Mouse (Mus musculus) lung, postnatal 36 days (tissue): ENCODE results near the gene Epp13.
"Not testable (repeated sequence)": the region's sequence is repeated elsewhere in the genome, so short reads cannot be mapped to it uniquely, and the experiment has no call there.

Source experiments
- DNase-seq: peaks from one replicate; pipeline ENCODE4 v3.0.0; 2022; ENCODE audit warnings: mixed read lengths

Epp13 gene

DNA sequence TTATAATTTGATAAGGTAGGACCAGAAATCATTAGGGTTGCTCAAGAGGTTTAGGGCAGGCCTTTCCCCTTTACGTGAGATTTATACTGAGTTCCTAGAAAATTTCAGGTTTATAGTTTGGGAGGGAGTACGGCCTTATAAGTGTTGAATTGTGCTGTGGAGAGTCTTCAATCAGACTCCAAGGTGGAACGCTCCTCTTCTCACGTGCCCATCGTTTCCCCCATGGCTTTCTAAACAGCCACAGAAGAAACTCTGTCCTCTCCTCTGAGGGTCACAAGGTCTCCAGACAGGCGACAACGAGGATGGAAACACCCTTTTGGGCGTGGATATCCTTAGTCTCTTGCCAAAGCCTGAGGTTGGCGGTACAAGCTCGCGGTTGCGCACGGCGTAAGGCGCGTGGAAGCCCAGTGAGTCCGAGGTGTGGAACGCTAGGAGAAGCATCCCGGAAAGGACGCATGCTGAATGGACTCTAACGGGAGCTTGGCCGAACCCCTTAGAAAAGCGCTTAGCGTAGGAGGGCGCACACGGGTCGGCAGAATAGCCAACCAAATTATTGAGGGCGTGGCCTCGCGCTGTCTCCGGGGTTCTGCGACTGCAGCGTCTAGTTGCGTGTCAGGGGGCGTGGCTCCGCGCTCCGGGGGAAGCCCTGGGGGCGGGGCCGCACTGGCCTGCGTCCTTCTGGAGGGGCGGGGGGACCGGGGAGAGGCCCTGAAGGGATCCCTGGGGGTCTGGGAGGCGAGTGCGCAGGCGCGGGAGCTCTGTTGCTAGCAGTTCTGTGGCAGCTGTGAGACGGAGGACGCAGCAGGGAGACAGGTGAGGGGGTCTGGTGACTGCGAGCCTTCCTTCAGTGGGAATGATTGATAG lies 33.6 kb downstream of the Epp13 start, which contains the start of gene Zfp667:
Gene Zfp667 (plus strand): TSS at position 738 of the 864 bp plus-strand sequence.
- DNase-seq = peak; percentile 99

DNA sequence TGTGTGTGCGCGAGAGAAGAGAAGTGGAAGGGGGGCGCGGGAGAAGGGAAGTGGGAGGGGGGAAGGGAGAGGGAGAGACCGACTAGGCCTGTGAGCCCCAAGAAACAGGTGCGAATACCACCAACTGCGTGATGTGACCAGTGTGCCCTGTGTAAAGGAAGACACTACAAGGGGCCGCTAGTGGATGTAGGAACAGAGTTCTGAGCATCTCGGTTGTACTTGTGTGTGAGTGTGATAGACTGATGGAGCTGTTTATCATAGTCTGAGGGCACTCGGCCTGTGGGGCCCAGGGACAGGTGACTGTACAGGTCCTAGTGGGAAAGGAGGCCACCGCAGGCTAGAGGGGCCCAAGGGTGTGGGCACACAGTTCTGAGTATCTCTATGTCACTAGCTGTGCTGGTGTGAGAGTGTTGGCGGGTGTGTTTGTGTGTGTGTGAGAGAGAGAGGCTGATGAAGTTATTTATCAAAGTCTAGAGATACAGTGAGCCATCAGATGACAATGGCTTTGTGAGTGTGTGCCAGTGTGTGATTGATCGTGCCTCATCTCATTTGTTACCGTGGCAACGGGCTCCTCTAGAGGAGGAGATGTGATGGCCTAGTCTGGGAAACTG lies 34.5 kb downstream of the Epp13 start:
- DNase-seq = no peak

- not testable (repeated sequence) for DNase-seq
These were observed 38.6 kb downstream of the Epp13 start for GRCm38 (mm10) chr7:6291121-6291520.

- peak; percentile 40 for DNase-seq
These were observed 48.3 kb downstream of the Epp13 start for GRCm38 (mm10) chr7:6300796-6301195.

DNA sequence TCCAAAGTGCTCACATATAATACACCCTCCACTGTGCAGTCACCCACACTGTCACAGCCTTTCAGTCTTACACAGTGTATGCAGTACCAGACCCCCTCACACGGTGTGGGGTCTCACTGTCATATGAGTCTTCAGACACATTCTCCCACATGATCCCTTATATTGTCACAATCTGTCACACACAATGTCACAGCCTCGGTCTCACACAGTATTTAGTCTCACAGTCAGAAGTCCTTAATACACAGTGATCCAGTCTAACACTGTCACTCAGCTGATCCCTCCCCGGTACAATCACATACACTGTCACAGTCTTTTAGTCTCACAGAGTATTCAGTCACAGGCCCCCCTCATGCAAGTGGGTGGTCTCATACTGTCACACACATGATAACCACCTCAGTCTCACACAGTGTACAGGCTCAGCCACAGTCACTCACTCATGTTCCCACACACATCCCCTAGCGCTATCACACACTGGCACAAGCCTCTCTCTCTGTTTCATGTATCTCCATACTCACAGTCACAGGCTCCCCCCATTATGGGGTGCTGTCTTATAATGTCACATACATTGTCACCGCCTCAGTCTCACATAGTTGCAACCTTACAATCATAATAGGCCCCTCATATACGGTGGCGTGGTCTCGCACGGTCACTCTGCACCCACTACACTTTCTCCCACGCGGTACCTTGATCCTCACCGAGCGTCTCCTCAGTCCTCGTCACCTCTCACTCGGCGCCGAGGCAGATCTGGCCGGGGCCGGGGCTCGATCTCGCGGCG lies 78.1 kb downstream of the Epp13 start:
- DNase-seq = no peak

- peak; percentile 89 for DNase-seq
These were observed 78.9 kb downstream of the Epp13 start, which contains the start of gene Zfp583 for GRCm38 (mm10) chr7:6331233-6331956. Zfp583 (minus strand) TSS chr7:6331285.
